Mouse (Mus musculus) midbrain, embryonic 14.5 days (tissue): ENCODE measurements at regions not wholly inside any gene's neighbourhood (a gene's known extent, or its start where the extent isn't known, plus 50 kb on each side); places are given as distances from the start of the nearest gene placed in this dataset.

Experiments used
- ATAC-seq: fragments of 200-750 bp; cut with Nextera tagmentation; 2 replicates; pipeline ENCODE4 v1.8.0; 2017; ENCODE audit warnings: moderate number of reproducible peaks, moderate library complexity; ENCODE audit not compliant: low FRiP score, low TSS enrichment
- DNase-seq: peaks from one replicate; pipeline ENCODE4 v3.0.0-alpha.2; 2015
- H3K27ac ChIP-seq: fragments of 300-500 bp; sonication (generic); replicated peaks from 2 replicates; pipeline ENCODE4 v1.5.1; 2014; ENCODE audit warnings: mild to moderate bottlenecking, low read depth, low read length, moderate library complexity
- H3K27me3 ChIP-seq: fragments of 300-500 bp; sonication (generic); 2 replicates; pipeline ENCODE4 v1.6.1; 2014; ENCODE audit warnings: low read length, control low read depth, mixed read lengths; ENCODE audit not compliant: control insufficient read depth, insufficient read depth
- H3K36me3 ChIP-seq: fragments of 300-500 bp; sonication (generic); 2 replicates; pipeline ENCODE4 v1.6.1; 2014; ENCODE audit warnings: low read length, control low read depth; ENCODE audit not compliant: control insufficient read depth, insufficient read depth
- H3K4me1 ChIP-seq: fragments of 300-500 bp; sonication (generic); 2 replicates; pipeline ENCODE4 v1.6.1; 2014; ENCODE audit warnings: mild to moderate bottlenecking, antibody characterized with exemption, low read length, control low read depth; ENCODE audit not compliant: control insufficient read depth, insufficient read depth
- H3K4me2 ChIP-seq: fragments of 300-500 bp; sonication (generic); 2 replicates; pipeline ENCODE4 v1.6.1; 2014; ENCODE audit warnings: mild to moderate bottlenecking, low read length, moderate library complexity
- H3K4me3 ChIP-seq: fragments of 300-500 bp; sonication (generic); replicated peaks from 2 replicates; pipeline ENCODE4 v1.5.1; 2014; ENCODE audit warnings: low read depth, low read length
- H3K9ac ChIP-seq: fragments of 300-500 bp; sonication (generic); replicated peaks from 2 replicates; pipeline ENCODE4 v1.6.1; 2014; ENCODE audit warnings: mild to moderate bottlenecking, low read length, moderate library complexity
- H3K9me3 ChIP-seq: fragments of 300-500 bp; sonication (generic); 2 replicates; pipeline ENCODE4 v1.6.1; 2016; ENCODE audit warnings: low read length, control low read depth, mixed read lengths; ENCODE audit not compliant: control insufficient read depth
- WGBS: fragments of 180-500 bp; shearing (Covaris S2); extraction: QIAGEN DNeasy Blood & Tissue Kit; methylation state at CpG from one replicate; pipeline ENCODE4 v1.1.7; 2014; 5-methylcytosine and 5-hydroxymethylcytosine counted together

DNA sequence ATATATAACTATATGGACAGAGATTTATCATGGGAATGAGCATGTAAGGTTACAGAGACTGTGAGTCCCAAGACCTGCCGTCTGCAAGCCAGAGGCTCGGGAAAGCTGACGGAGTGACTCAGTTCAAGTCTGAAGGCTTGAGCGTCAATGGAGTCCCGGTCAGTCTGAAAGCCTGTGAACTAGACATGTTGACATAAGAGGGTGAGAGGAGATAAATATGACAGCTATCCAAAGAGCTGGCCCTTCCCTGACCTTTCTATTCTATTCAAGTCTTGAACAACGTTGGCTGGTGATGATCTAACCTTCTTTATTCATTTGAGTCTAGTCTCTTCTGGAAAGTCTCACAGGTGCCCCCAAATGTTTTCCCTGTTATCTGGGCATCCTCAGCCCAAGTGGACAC, 223.8 kb upstream of the Zfp637 start:
- no peaks in the 10 kb centered on the region for H3K4me1 ChIP-seq
- WGBS, result 94% methylated on average over 6 of the region's 6 CpGs
- peaks cover 3% of the 10 kb centered on the region; the same call in 1 of the 2 replicates for H3K9me3 ChIP-seq
- no peak overlapping the region for H3K27ac ChIP-seq
- H3K36me3 ChIP-seq, result no peaks in the 10 kb centered on the region
- no peak overlapping the region for H3K4me3 ChIP-seq
- ATAC-seq (no peak), DNase-seq (no peak)
- H3K9ac ChIP-seq, result no peak overlapping the region
- H3K4me2 ChIP-seq, result no peak overlapping the region
- H3K27me3 ChIP-seq, result no peaks in the 10 kb centered on the region

DNA sequence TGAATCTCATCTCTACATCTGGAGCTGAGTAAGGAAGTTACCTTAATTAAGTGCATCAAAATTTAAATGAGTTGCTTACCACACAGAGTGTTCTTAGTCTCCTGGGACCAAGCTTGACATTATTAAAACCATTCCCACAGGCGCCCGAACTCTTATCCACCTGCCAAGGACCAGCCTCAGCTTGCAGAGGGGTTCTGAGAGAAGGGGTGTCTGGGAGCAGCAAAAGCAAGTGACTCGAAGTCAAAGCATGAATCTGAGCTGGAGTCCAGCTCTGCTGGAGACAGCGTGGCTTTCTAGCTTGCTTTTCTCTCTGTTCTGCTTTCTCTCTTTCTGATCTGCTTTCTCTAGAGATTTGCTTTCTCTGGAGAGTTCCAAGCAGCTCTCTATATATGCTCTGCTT, 223.0 kb upstream of the Zfp637 start:
- no peak for ATAC-seq
- no peak overlapping the region for H3K27ac ChIP-seq
- no peak overlapping the region for H3K9ac ChIP-seq
- no peaks in the 10 kb centered on the region for H3K36me3 ChIP-seq
- H3K4me3 ChIP-seq, result no peak overlapping the region
- H3K4me2 ChIP-seq, result no peak overlapping the region
- DNase-seq, result no peak
- no peaks in the 10 kb centered on the region for H3K27me3 ChIP-seq
- WGBS, result 87% methylated on average over 4 of the region's 4 CpGs
- H3K4me1 ChIP-seq, result no peaks in the 10 kb centered on the region
- H3K9me3 ChIP-seq, result peaks cover 3% of the 10 kb centered on the region; the same call in 1 of the 2 replicates

DNA sequence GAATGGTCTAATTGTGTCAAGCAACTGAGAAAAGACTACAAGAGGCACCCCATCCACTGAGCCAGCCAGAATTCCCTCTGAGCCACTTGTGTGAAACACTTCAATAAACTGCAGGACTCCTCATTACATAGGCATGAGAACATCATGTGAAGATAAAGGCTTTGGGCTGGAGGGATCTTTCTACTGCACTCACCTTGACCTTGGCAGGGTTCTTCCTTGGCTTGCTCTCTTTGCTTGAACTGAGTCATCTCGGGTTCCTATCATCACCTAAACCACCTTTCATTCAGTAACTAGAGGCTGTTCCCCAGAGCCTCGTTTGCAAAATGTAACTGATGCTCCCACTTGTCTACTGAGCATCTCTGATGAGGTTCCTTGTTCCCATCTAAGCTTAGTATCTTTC, 221.4 kb upstream of the Zfp637 start:
- Histone ChIP-seq H3K4me1 (no peaks in the 10 kb centered on the region), H3K4me3 (no peak overlapping the region), H3K4me2 (no peak overlapping the region), H3K36me3 (no peaks in the 10 kb centered on the region), H3K27me3 (no peaks in the 10 kb centered on the region), H3K9ac (no peak overlapping the region), H3K9me3 (peaks cover 3% of the 10 kb centered on the region; the same call in 1 of the 2 replicates), H3K27ac (no peak overlapping the region)
- ATAC-seq, result no peak
- DNase-seq, result no peak
- 77% methylated on average over 2 of the region's 2 CpGs for WGBS

DNA sequence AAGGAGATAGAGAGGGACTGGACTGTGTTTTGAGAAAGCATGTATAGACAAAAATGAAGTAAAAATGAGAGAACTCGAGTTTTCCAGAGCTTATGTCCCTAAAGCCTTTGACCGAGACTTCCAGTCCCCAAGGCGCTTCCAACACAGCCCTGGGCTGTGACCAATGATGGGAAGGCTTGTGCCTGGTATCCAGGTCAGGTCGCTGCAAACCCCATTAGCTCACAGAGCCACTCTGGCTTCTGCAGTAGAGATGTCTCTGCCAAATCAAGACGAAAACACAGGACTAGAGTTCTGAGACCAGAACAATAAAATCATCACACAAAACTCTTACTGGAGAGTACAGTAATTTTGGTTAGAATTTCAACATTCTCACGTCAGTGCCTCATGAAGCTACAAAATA, 218.5 kb upstream of the Zfp637 start:
- ATAC-seq (no peak), DNase-seq (no peak)
- no peak overlapping the region for H3K4me2 ChIP-seq
- H3K36me3 ChIP-seq, result no peaks in the 10 kb centered on the region
- no peaks in the 10 kb centered on the region for H3K27me3 ChIP-seq
- H3K4me3 ChIP-seq, result no peak overlapping the region
- peaks cover 3% of the 10 kb centered on the region; the same call in 1 of the 2 replicates for H3K9me3 ChIP-seq
- no peaks in the 10 kb centered on the region for H3K4me1 ChIP-seq
- WGBS, result 82% methylated on average over 6 of the region's 6 CpGs
- H3K9ac ChIP-seq, result no peak overlapping the region
- no peak overlapping the region for H3K27ac ChIP-seq

DNA sequence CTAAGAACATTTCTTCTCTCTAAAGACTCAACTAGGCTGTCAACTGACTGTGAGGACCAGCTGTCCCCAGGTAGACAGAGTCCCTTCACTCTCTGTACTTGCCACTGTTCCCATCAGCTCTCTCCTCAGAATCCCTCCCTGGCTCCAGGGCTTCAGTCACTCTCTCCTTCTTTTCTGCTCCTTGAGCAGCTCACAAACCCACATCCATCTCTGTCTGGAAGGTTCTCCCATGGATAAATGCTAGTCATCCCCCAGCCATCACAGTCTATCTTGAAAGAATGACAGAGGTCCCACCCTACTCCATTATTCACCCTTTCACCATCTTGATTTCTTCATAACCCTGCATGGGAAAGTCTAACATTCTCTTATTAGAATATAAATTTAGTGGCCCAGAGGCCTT, 218.0 kb upstream of the Zfp637 start:
- ATAC-seq (no peak), DNase-seq (no peak)
- Histone ChIP-seq H3K27ac (no peak overlapping the region), H3K9me3 (peaks cover 3% of the 10 kb centered on the region; the same call in 1 of the 2 replicates), H3K9ac (no peak overlapping the region), H3K36me3 (no peaks in the 10 kb centered on the region), H3K4me1 (no peaks in the 10 kb centered on the region), H3K27me3 (no peaks in the 10 kb centered on the region), H3K4me3 (no peak overlapping the region), H3K4me2 (no peak overlapping the region)

DNA sequence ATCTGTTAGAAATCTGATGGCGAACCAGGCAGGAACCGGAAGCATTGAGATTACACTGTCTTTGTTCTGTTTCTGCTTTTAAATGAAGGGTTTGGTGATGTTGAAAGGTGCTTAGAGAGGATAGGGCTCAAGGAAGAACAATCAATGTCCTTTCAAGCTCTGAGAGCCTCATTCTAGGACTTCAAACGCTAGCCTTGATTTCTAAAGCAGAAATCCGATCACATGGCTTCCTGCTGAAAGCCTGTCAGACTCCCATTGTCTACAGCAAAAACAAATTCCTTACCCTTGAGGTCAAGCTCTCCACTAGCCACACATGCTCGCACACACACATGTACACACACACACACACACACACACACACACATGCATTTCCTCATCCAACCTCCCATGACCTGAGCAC, 215.3 kb upstream of the Zfp637 start:
- ATAC-seq (no peak), DNase-seq (peak; percentile 27)
- H3K9me3 ChIP-seq, result no peaks in the 10 kb centered on the region
- H3K27ac ChIP-seq, result no peak overlapping the region
- H3K4me2 ChIP-seq, result no peak overlapping the region
- H3K27me3 ChIP-seq, result no peaks in the 10 kb centered on the region
- WGBS, result 6% methylated on average over 5 of the region's 5 CpGs
- H3K4me1 ChIP-seq, result no peaks in the 10 kb centered on the region
- no peak overlapping the region for H3K4me3 ChIP-seq
- H3K9ac ChIP-seq, result no peak overlapping the region
- H3K36me3 ChIP-seq, result no peaks in the 10 kb centered on the region

DNA sequence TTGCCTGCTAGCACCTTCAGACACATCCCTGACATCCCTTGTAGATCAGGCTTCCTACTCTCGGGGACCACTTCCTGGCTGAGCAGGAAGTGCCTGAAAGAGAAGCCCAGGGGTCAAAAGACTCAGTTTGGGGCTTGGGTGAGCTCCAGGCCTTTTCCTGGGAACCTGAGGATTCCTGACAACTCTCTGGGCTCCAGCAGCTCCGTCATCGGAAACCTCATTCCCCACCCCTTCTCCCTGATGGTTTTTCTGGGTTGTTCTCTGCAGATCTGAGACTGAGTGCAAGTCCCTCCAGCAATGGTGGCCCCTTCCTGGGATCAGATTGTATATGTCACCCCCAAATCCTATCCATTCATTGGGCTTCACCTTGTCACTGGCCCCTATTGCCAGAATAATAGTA, 213.5 kb upstream of the Zfp637 start:
- no peaks in the 10 kb centered on the region for H3K4me1 ChIP-seq
- no peak overlapping the region for H3K4me2 ChIP-seq
- no peak overlapping the region for H3K27ac ChIP-seq
- H3K36me3 ChIP-seq, result no peaks in the 10 kb centered on the region
- no peak overlapping the region for H3K9ac ChIP-seq
- no peak for ATAC-seq
- no peak overlapping the region for H3K4me3 ChIP-seq
- WGBS, result 92% methylated on average over 3 of the region's 3 CpGs
- no peak for DNase-seq
- H3K27me3 ChIP-seq, result no peaks in the 10 kb centered on the region
- H3K9me3 ChIP-seq, result no peaks in the 10 kb centered on the region

DNA sequence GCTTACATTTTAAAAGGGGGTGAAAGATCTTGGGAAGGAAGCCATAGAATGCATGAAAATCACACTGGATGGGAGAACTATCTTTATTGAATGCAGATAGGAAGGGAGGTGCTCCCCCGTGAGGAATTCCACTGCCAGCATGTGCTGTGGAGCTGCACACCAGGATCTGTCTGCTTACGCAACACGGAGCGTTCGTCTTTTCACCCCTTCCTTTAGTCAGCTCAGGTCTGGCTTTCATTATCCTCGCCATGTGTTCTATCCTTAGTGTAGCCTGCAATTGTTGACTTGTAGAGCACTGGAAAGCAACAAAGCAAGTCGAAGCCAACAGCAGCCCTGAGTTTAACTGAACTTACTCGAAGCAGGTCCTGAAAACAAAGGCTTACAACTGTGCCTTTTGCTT, 194.4 kb upstream of the Zfp637 start:
- no peak for DNase-seq
- Histone ChIP-seq H3K4me1 (no peaks in the 10 kb centered on the region), H3K36me3 (no peaks in the 10 kb centered on the region), H3K27ac (no peak overlapping the region), H3K4me2 (no peak overlapping the region), H3K27me3 (no peaks in the 10 kb centered on the region), H3K9me3 (no peaks in the 10 kb centered on the region), H3K9ac (no peak overlapping the region), H3K4me3 (no peak overlapping the region)
- no peak for ATAC-seq
- whole genome bisulfite sequencing, result 85% methylated on average over 8 of the region's 8 CpGs

DNA sequence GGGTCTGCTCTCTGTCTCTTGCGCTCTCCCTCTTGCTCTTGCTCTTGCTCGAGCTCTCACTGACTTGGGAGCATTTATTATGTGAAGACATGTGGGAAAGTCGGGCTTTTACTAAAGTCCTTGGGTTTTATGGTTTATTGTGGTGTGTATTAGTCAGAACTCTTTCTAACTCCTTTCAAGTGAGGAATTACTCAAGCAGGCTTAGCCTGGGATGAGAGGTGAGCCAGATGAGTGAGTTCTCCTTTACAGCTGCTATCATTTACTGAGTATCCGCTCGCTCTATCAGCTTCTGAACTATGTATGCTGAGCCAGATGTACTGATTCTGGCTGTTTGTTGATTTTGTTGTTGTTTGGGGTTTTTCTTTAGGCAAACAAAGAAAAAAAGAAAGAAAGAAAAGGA, 190.4 kb upstream of the Zfp637 start:
- H3K27me3 ChIP-seq, result no peaks in the 10 kb centered on the region
- no peak overlapping the region for H3K9ac ChIP-seq
- H3K4me3 ChIP-seq, result no peak overlapping the region
- no peak overlapping the region for H3K4me2 ChIP-seq
- H3K9me3 ChIP-seq, result no peaks in the 10 kb centered on the region
- H3K36me3 ChIP-seq, result no peaks in the 10 kb centered on the region
- WGBS, result 86% methylated on average over 5 of the region's 5 CpGs
- H3K27ac ChIP-seq, result no peak overlapping the region
- no peaks in the 10 kb centered on the region for H3K4me1 ChIP-seq
- DNase-seq (no peak), ATAC-seq (no peak)
